Comparison of ENCODE assay signal across 8 mouse cellular contexts in the genomic region with DNA sequence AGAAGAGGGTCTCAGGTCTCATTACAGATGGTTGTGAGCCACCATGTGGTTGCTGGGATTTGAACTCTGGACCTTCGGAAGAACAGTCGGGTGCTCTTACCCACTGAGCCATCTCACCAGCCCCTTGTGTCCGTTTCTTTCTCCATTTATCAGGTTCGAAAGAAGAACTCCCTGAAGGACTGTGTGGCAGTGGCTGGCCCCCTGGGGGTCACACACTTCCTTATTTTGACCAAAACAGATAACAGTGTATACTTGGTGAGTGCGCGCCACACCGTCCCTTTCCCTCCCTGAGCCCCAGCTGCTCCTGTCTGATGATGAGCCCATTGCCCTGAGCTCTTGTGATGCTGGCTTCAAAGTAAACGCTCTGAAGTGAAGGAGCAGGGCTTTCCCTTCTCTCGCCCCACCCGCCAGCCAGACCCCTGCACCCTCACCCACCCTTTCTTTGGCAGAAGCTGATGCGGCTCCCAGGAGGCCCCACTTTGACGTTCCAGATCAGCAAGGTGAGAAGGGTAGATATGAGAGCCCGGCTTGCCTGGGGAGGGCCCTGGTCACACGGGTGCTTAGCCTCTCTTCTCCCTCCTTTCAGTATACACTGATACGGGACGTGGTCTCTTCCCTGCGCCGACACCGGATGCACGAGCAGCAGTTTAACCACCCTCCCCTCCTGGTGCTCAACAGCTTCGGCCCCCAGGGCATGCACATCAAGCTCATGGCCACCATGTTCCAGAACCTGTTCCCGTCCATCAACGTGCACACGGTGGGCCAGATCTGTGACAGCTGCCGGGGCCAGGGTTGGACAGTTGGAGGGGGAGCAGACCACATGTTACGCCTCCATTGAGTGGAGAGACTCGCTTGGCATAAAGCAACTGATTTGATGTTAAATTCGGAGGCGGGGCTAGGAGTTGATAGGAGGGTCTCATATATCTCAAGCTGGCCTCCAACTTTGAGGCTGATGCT. TPM values are rescaled to one million over a fixed set of nuclear protein-coding genes. Genes with fewer than 3 reads are reported as not detected.
DNase-seq lines count a peak whose midpoint lies in the region; ATAC-seq lines count a peak whose summit lies in the region.

No protein-coding gene starts in this region.

- H3K36me3 ChIP-seq in forebrain, embryonic 13.5 days (ENCODE audit: poor library complexity, severe bottlenecking): peaks cover 52% of the 10 kb centered on the region
- peaks cover 53% of the 10 kb centered on the region for H3K36me3 ChIP-seq in liver, embryonic 13.5 days

- intact Hi-C loops in left cerebral cortex, postnatal 36 days (cut with DNase I): no loop called here

- H3K4me3 ChIP-seq in forebrain, embryonic 13.5 days: peak overlapping the region; percentile 95
- H3K4me3 ChIP-seq in liver, embryonic 13.5 days (replicated peaks): peak overlapping the region; percentile 95

- DNase-seq in cerebellum, adult 11-12 months: peak; percentile 60
- DNase-seq in cerebellum, postnatal 10 days: no peak
- DNase-seq in 416B (ENCODE audit: low read depth): peak; percentile 55
- DNase-seq in liver, embryonic 13.5 days: peak; percentile 71
- no peak for DNase-seq in layer of hippocampus, adult 9-10 months (ENCODE audit: low spot score)
- DNase-seq in ovary, postnatal 10 days (ENCODE audit: low spot score): no peak
- no peak for DNase-seq in left cerebral cortex, postnatal 36 days (ENCODE audit: low spot score in 2 of 2)

- H3K4me2 ChIP-seq in forebrain, embryonic 13.5 days: peak overlapping the region; percentile 94
- H3K4me2 ChIP-seq in liver, embryonic 13.5 days: peak overlapping the region; percentile 95

- H3K9ac ChIP-seq in forebrain, embryonic 13.5 days: no peak overlapping the region; the same call in 1 of the 2 replicates
- peak overlapping the region; percentile 96 for H3K9ac ChIP-seq in liver, embryonic 13.5 days

- H3K9me3 ChIP-seq in forebrain, embryonic 13.5 days (replicated peaks): no peaks in the 10 kb centered on the region
- H3K9me3 ChIP-seq in liver, embryonic 13.5 days (replicated peaks): no peaks in the 10 kb centered on the region

- WGBS in forebrain, embryonic 13.5 days: 85% methylated on average over 29 of the region's 29 CpGs
- WGBS in liver, embryonic 13.5 days (ENCODE audit: insufficient replicate concordance): 29% methylated on average over 29 of the region's 29 CpGs

- ATAC-seq in forebrain, embryonic 13.5 days: no peak
- ATAC-seq in liver, embryonic 13.5 days (ENCODE audit: low read depth): peak; percentile 74

- H3K4me1 ChIP-seq in forebrain, embryonic 13.5 days: peaks cover 17% of the 10 kb centered on the region
- peaks cover 50% of the 10 kb centered on the region for H3K4me1 ChIP-seq in liver, embryonic 13.5 days (replicated peaks)

- no peaks in the 10 kb centered on the region for H3K27me3 ChIP-seq in forebrain, embryonic 13.5 days
- no peaks in the 10 kb centered on the region for H3K27me3 ChIP-seq in liver, embryonic 13.5 days

- H3K27ac ChIP-seq in forebrain, embryonic 13.5 days: no peak overlapping the region
- peak overlapping the region; percentile 90 for H3K27ac ChIP-seq in liver, embryonic 13.5 days

RNA-seq across cellular contexts. Expression of gene Ppan, which starts 1.5 kb away (rescaled TPM):
- polyA plus RNA-seq in forebrain, embryonic 13.5 days (2015; fragmentation: Nextera tagmentation; extraction: Ambion mirVana): 57.7 and 65.2 TPM in 2 replicates
- 89.6 and 90.5 TPM in 2 replicates for polyA plus RNA-seq in liver, embryonic 13.5 days (2015; fragmentation: Nextera tagmentation; extraction: Ambion mirVana)
- 10 to 100 TPM; 18.6 to 23.9 TPM for total RNA-seq in left cerebral cortex, postnatal 36 days (2021)

RNA-seq across cellular contexts. Expression of gene Eif3g, which starts 9.0 kb away (rescaled TPM):
- polyA plus RNA-seq in forebrain, embryonic 13.5 days (2015; fragmentation: Nextera tagmentation; extraction: Ambion mirVana): 327 and 332 TPM in 2 replicates
- polyA plus RNA-seq in liver, embryonic 13.5 days (2015; fragmentation: Nextera tagmentation; extraction: Ambion mirVana): 282 and 290 TPM in 2 replicates
- total RNA-seq in left cerebral cortex, postnatal 36 days (2021): 100 to 1,000 TPM; 120 to 124 TPM

RNA-seq across cellular contexts. Expression of gene Angptl6, which starts 9.9 kb away (rescaled TPM):
- polyA plus RNA-seq in forebrain, embryonic 13.5 days (2015; fragmentation: Nextera tagmentation; extraction: Ambion mirVana): 8.5 and 11.1 TPM in 2 replicates
- polyA plus RNA-seq in liver, embryonic 13.5 days (2015; fragmentation: Nextera tagmentation; extraction: Ambion mirVana): 9.4 and 10.1 TPM in 2 replicates
- 10 to 100 TPM; 10.5 to 11.8 TPM for total RNA-seq in left cerebral cortex, postnatal 36 days (2021)

RNA-seq across cellular contexts. Expression of gene A230050P20Rik, which starts 21.0 kb away (rescaled TPM):
- 1.1 and 1.2 TPM in 2 replicates for polyA plus RNA-seq in forebrain, embryonic 13.5 days (2015; fragmentation: Nextera tagmentation; extraction: Ambion mirVana)
- 4.2 and 4.8 TPM in 2 replicates for polyA plus RNA-seq in liver, embryonic 13.5 days (2015; fragmentation: Nextera tagmentation; extraction: Ambion mirVana)
- 10 to 100 TPM; 65.7 to 90.2 TPM for total RNA-seq in left cerebral cortex, postnatal 36 days (2021)

Comparison
In these comparisons a context has a peak if more than half of its experiments do, and no peak if none do; other contexts are left out.
1. DNase-seq: peak in cerebellum, adult 11-12 months (single experiment), 416B (single experiment) and liver, embryonic 13.5 days (single experiment); none in cerebellum, postnatal 10 days (0 of 2), layer of hippocampus, adult 9-10 months (single experiment), ovary, postnatal 10 days (single experiment) and left cerebral cortex, postnatal 36 days (0 of 2).